Mouse (Mus musculus) CH12.LX (cell line): ENCODE measurements around the gene Zic5.

Experiments used
- CTCF ChIP-seq, 2 experiments: IDR thresholded peaks in 1 of 2; conservative IDR thresholded peaks in 1 of 2; 2 replicates each; pipeline ENCODE4 v1.5.1; 2011 to 2012; ENCODE audit warnings: low read depth in 2 of 2, low read length in 2 of 2, improper control_type of control experiment in 1 of 2, inconsistent platforms in 1 of 2, mild to moderate bottlenecking in 1 of 2, moderate library complexity in 1 of 2
- IRF4 ChIP-seq: IDR thresholded peaks from 2 replicates; pipeline ENCODE4 v1.6.1; 2014; ENCODE audit warnings: low read depth, mild to moderate bottlenecking, inconsistent platforms, low read length, improper control_type of control experiment
- POLR2AphosphoS2 ChIP-seq: IDR thresholded peaks from 2 replicates; pipeline ENCODE4 v1.6.1; 2011; ENCODE audit warnings: low read depth, low read length, improper control_type of control experiment

- no peak for TF ChIP-seq IRF4
- TF ChIP-seq CTCF (conservative IDR thresholded peaks at IDR 0.05 in 1 of 2, IDR thresholded peaks at IDR 0.05 in 1 of 2; ENCODE audit: low read depth in 2 of 2, low read length in 2 of 2): no peak
- no peak for TF ChIP-seq POLR2AphosphoS2
Observed at GRCm38 (mm10) chr14:122412841-122413541, 52.5 kb downstream of the Zic5 start.
